Mouse (Mus musculus) thymus, postnatal 0 days (tissue): ENCODE measurements around the gene Rdh16f2. TPM values are rescaled to one million over a fixed set of nuclear protein-coding genes. Genes with fewer than 3 reads are reported as not detected.
"Not testable (repeated sequence)": the region's sequence is repeated elsewhere in the genome, so short reads cannot be mapped to it uniquely, and the experiment has no call there.

Experiments
- DNase-seq: peaks from one replicate; pipeline ENCODE4 v3.0.0-alpha.2; 2015; ENCODE audit warnings: low spot score
- polyA plus RNA-seq: library from polyadenylated mRNA; unstranded; fragments of >200 nt; fragmentation: Nextera tagmentation; extraction: Ambion mirVana; gene quantifications from 2 replicates; pipeline ENCODE4 v1.2.1, GENCODE M21; 2015

The Rdh16f2 gene
- polyA plus RNA-seq, 1 experiment from 2014 or later: 0.10 TPM

DNA sequence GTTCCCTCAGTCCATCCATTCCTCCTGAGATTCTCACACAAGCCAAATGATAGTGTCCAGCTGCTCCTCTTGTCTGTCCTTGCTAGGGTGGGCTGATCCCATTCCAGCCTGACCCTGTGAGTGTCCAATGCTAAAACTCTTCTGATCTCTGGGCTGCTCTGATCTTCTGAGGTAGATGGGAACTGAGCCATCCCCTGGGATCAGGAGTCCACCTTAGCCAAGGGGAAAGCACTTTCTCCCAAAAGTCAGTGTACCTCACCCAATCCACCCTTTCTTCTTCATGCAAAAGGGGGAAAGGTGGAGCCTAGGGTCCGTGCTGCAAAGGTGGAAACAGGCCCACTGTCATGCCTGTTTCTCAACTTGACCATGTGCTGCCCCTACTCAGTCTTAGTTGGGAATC, 25.2 kb downstream of the Rdh16f2 start:
- no peak for DNase-seq

DNA sequence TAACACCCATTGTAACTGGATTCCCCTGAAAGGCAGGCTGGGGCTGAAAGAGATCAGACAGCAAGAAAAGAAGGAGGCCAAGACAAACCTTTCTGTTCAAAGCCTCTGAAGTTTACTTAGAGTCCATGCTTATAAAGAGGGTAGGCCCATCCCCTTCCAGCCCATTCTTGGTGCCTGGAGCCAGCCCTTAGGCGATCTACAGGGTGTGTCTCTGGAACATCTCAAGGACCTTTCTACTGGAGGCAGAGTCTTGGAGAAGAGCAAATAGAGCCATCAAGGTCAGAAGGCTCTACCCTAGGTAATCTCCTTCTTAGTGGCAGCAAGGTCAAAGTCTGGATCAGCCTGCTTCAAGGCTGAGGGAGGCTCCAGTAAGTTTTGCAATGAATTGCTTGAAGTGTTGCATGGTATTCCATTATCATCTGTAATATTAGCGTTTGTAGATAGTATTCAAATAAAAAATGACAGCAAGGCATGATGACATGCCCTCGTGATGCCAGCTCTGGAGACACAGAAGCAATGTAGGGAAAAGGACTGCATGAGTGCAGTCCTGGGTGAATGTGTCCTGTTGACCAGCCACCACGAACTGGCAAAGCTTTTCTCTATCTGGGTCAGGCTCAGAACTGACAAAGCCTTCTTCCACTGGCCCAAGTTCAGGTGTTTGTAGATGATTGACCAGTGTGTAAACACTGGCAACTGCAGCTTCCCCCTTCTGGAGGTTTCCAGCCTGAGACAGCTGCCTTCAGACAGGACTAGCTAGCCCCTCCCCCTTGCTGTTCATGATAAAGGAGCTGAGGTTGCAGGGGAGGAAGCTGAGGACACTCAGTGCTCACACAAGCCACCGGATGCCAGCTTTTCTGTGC, 27.1 kb downstream of the Rdh16f2 start:
- DNase-seq: peak; percentile 55

DNA sequence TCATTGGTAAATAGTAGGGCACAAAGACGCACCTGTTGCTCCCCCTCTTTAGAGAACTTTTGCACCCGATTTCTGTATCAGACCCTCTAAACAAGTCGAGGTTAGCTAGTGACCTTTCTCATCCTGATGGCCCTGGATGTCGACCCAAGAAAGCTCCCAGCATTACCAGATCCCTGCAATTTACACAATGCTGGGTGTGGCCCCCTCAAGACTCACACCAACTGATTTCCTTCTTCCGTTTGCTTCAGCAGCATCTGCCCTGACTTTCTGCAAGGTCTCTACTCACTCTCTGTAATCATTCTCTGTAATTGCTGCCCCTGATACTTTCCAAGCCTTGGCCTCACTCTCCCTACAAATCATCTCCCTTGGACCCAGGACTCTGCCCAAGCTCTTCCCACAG, 30.4 kb downstream of the Rdh16f2 start:
- DNase-seq: no peak

DNA sequence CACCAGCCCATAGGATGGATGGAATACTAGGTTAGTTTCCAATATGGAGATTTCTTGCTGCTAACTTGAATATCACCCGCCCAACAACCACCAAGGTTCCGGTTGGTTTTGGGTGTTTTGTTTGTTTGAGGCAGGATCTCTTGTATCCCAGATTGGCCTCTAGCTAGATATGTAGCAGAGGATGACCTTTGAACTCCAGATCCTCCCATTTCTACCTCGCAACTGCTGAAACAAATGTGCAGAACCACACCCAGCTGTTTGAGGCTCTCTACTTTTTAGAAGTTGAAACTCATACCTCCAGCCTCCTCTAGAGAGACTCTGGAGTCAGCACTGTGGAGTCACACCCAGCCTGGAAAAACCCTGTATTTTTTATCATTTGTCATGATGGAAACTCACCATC, 31.2 kb downstream of the Rdh16f2 start:
- no peak for DNase-seq

DNA sequence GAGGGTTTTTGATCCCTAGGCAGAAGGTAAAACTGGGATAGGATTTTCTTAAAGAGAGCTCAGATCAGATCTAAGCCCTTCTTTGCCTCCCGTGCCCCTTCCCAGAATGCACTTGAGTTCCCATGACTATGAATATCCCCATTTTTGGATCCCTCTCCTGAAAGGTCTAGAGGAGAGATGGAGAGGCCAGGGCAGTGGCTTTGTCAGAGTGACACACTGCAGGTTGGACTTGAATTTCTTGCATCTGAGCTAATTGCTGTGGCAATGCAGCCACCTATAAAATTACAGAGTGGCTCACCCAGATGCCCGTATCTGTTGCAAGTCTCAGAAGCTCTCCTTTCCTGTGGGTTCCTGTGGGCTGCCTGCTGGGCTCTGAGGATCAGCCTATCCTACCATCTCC, 31.9 kb downstream of the Rdh16f2 start, which contains the start of gene Sdr9c7:
TSS of gene Sdr9c7 (plus strand) at position 301 of the 400 bp plus-strand sequence.
- DNase-seq: no peak

DNA sequence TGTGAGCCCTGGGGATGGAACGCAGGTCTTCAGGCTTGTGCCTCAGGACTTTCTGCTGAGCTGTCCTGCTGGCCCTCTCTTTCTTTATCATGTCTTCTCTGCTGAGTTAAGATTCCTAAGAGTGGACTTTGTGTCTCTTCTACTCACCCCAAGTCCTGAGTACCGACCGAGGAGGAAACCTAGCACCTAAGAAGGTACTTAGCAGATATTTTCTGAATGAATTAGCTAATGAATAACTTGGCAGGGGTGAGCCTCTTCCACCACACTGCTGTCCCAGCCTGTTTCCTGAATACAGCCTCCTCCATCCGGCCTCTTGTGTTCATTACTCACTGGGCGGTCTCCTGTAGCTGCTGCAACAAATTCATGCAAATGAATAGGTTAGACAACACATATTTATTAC, 33.5 kb downstream of the Rdh16f2 start:
- no peak for DNase-seq

DNA sequence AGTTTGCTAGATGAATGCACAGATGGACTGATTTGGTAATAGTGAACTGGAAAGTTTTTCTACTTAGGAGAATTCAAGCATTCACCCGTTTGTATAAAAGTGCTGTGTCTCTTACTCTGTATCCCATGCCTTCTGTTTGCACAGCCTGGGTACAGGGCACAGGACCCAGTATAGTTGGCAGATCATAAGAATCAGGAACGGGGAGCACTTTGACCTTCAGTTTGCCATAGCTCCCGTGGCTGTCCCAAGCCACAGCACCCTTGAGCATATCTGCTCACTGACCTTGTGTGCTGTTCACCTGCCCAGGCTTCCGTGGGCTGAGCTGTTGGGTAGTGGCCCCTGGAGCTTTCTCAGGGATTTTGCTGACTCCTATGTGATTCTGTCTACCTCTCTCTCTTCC, 35.5 kb downstream of the Rdh16f2 start:
- DNase-seq: no peak

DNA sequence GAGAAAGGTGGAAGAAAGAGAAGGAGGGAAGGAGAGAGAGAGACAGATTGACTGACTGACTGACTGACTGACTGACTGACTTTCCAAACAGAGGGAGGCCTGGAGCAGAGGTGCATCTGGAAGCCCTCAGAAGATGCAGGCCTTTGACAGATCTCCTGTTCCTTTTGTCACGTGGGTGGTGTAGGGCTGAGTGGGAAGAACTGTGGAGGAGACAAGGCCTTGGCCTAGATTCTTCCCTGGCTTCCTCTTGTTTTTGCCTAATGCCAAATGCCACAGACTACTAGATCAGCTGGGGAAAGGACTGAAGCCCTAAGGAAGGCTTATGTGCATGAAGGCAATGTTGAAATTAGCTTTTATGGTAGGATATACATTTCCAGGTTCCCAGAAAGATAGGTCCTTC, 36.8 kb downstream of the Rdh16f2 start:
- DNase-seq: no peak

DNA sequence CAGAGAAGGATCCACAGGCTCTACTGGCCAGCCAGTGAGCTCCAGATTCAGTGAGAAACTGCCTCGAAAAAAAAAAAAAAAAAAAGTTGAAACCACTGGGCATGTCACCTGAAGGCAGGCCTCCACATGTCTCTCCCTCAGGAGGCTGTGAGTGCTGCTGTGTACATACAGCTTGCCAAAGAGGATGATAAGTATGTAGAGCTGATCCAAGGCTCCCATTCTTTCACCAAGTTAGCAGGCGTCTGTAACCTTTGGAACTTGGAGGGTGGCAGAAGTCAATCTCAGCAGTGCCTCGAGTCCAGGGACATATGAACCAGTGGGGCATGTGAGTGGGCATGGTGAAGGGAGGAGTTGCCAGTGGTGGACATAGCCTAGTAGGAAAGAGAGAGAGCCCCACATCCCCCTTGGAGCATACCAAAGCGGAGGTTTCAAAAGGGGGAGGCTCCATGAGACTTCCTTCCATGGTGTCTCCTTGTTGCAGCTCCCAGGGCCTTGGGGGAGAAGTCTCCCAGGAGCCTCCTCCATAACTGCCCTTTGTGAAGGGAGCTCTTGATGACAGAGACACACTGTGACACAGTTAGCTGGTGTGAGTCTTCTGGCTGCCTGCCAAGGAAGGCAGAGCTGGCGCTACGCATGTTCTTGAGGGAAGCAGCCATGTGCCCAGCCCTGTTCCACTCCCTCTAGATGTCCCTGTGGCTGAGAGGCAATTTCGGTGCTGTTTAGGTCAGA, 38.6 kb downstream of the Rdh16f2 start:
- DNase-seq: no peak

DNA sequence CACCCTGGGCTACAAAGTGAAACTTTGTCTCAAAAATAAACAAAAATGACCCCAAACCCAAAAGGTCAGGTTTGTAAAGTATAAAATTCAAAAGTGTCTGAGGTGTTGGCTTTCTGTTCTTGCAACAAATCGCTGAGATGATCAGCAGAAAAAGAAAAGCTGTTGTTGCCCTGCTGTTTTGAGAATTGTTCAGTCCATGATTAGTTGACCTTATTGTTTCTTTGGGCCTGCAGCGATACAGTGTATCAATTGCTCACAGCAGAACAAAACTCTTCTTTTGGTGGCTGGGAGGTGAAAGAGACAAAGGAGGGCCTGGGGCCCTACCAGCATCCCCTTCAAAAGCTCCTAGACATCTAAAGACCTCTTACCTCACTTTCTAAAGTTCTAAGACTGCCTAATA, 39.9 kb downstream of the Rdh16f2 start:
- no peak for DNase-seq

DNA sequence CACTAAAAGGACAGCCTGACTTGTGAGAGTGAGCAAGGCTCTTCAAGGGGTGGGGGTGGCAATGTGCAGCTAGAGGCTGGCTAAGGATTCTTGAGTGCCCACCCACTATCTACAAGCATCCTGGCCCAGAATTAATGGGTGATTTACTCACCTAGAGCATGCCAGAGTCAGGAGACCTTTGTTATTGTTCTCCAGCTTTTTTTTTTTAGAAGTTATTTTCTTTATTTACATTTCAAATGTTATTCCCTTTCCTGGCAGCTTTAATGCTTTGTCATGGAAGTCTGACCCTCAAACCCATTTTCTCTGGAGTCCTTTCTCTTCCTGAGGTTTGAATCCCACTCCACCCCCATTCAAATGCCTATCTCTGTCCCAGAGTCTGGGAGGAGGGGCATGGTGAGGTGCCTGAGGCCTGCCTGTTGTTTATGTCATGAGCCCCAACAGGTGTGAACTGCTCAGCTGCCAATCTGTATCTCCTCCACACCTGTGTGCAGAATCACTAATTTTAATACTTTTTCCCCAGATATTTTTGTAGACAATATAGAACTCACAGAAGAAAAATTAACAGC, 41.2 kb downstream of the Rdh16f2 start:
- DNase-seq: no peak

DNA sequence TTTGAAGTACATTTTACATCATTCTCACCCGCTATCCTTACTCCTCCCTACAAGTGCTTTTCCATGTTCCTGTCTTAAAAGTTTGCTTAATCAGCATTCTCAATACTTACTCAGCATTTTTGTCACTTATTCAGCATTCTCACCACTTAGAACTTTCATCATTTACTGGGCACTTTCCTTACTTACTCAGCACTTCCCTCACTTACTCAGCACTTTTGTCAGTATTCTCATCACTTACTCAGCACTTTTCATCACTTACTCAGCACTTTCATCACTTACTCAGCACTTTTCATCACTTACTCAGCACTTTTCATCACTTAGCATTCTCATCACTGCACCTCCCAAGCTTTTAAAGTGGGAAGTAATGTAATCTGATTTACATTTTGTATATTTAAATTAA, 49.3 kb downstream of the Rdh16f2 start:
- DNase-seq: no peak

DNA sequence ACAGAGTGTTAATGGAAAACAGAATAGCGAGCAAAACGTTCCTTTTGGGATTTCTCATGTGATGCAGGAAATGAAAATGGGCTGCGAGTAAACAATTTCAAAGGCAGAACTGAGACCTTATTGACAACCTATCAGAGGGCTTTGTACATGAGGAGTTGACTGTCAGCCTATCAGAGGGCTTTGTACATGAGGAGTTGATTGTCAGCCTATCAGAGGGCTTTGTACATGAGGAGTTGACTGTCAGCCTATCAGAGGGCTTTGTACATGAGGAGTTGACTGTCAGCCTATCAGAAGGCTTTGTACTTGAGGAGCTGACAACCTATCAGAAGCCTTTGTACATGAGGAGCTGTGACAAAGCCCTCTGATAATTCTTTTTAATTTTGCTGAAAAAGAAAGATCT, 50.9 kb downstream of the Rdh16f2 start:
- DNase-seq: not testable (repeated sequence)

DNA sequence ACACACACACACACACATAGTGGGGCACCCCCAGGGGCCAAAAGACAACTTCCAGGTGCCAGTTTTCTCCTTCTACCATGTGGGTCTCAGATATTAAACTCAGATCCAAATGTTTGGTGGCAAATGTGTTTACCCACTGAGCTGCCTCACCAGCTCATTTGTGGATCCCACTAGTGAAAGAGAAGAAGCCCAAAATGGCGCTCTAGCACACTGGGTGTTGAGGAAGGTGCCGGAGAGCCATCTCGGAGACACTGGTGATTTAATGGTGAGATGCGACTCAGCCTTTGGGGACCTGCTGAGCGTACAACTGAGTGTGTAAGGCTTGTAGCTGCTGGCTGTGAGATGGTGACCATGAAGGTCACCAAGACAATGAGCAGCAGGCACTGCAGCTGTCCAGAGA, 51.4 kb downstream of the Rdh16f2 start:
- no peak for DNase-seq

DNA sequence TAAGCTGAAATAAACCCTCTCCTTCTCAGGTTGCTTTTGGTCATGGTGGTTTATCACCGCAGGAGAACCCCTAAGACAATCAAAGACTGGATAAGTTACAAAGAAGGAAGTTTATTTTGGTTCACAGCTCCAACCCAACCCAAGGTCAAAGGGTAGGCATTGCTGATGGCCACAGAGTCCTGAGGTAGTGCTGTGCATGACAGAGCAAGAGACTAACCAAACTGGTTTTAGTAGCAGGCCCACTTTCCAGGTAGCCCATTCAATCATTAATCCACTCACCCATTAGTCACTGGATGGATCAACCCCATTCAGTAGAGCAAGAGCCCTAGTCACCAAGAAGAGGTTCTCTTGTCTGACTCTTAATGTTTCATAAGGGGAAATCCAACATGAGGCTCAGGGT, 56.0 kb downstream of the Rdh16f2 start:
- DNase-seq: no peak

DNA sequence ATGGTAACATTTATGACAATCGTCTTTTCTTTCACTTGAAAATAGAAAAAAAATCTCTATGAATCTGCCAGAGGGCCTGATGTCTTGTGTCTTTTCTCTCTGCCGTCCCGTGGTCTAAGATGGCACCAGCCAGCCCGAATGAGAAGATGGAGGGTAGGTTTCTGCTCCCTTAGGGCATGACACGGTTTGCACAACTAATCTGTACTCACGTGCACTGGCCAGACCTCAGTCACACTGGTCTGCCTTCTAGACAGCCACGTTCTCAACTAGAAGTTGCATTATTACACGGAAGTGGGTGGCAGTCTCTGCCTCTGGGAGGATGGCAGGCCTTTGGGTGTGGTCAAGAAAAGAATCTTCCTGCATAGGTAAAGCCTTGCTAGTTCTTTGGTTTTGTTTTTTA, 56.8 kb downstream of the Rdh16f2 start:
- DNase-seq: no peak

DNA sequence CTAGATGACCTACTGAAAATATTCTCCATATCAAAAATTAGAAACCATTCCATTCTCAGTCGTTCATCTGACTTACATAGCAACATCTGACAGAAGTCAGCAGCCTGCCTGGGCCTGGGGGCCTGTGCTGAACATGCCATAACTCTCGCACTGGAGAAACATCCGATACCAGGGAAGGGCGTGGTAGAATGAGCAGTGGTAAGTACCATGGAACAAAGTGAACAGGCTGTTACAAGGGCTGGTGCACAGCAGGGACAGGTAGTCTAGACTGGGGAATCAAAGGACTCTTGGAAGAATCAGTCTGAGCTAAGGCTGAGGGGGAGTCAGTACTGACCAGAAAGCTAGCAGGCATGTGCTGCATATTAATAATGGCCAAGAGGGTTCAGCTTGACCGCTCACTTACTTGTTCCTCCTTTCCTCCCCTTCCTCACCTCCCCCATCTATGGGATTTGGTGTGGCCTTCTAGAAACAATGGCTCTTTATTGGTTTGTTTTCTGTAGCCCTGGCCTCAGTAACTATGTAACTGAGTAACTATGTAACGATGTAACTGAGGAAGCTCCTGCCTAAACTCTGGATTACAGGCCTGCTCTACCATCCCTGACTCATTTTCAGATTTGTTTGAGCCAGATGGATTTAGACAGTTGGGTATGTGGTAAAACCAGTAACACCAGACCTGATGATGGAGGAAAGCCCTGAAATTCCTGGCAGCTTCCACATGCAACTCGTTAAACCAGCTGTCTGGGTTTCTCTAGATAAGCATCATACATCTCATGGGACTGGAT, 58.5 kb downstream of the Rdh16f2 start:
- DNase-seq: no peak
